Mouse (Mus musculus) lung, postnatal 36 days (tissue): ENCODE measurements around the gene Fam71f1.

ENCODE experiments used
- DNase-seq: peaks from one replicate; pipeline ENCODE4 v3.0.0; 2022; ENCODE audit warnings: mixed read lengths

Fam71f1 gene

GRCm38 (mm10) chr6:29318879-29319278 lies at the start of gene Fam71f1:
TSS of gene Fam71f1 (plus strand) at chr6:29319140.
- peak; percentile 27 for DNase-seq

- peak; percentile 79 for DNase-seq
These were observed 48.0 kb upstream of the Fam71f1 start for GRCm38 (mm10) chr6:29270961-29271360.

GRCm38 (mm10) chr6:29272312-29273072 lies 46.4 kb upstream of the Fam71f1 start, which contains the start of gene Hilpda:
TSS of gene Hilpda (plus strand) at chr6:29272488.
- peak; percentile 96 for DNase-seq

GRCm38 (mm10) chr6:29276746-29277145 lies 42.2 kb upstream of the Fam71f1 start:
- DNase-seq = no peak

GRCm38 (mm10) chr6:29278513-29279267 lies 40.2 kb upstream of the Fam71f1 start:
- peak; percentile 75 for DNase-seq

- DNase-seq = no peak
These were observed 39.6 kb upstream of the Fam71f1 start, which contains the start of gene Fam71f2 for GRCm38 (mm10) chr6:29279293-29279692. TSS of gene Fam71f2 (plus strand) at chr6:29279593.

GRCm38 (mm10) chr6:29280671-29281070 lies 38.3 kb upstream of the Fam71f1 start:
- no peak for DNase-seq

GRCm38 (mm10) chr6:29286870-29287269 lies 32.1 kb upstream of the Fam71f1 start:
- DNase-seq = no peak

- DNase-seq = no peak
These were observed 31.5 kb upstream of the Fam71f1 start for GRCm38 (mm10) chr6:29287481-29287880.

GRCm38 (mm10) chr6:29287944-29288343 lies 31.0 kb upstream of the Fam71f1 start:
- DNase-seq = no peak

GRCm38 (mm10) chr6:29288651-29289050 lies 30.3 kb upstream of the Fam71f1 start:
- no peak for DNase-seq

- no peak for DNase-seq
These were observed 19.8 kb upstream of the Fam71f1 start for GRCm38 (mm10) chr6:29299112-29299511.

GRCm38 (mm10) chr6:29303251-29303650 lies 15.7 kb upstream of the Fam71f1 start:
- no peak for DNase-seq

- DNase-seq = peak; percentile 22
These were observed 15.2 kb upstream of the Fam71f1 start for GRCm38 (mm10) chr6:29303726-29304125.

GRCm38 (mm10) chr6:29305462-29305861 lies 13.5 kb upstream of the Fam71f1 start:
- DNase-seq = no peak

- no peak for DNase-seq
These were observed 9.9 kb upstream of the Fam71f1 start for GRCm38 (mm10) chr6:29308846-29309605.

GRCm38 (mm10) chr6:29313690-29314202 lies 5.2 kb upstream of the Fam71f1 start:
- DNase-seq = no peak

GRCm38 (mm10) chr6:29317286-29317685 lies 1.7 kb upstream of the Fam71f1 start:
- DNase-seq = no peak

- no peak for DNase-seq
These were observed 999 bp upstream of the Fam71f1 start for GRCm38 (mm10) chr6:29317941-29318340.

GRCm38 (mm10) chr6:29321586-29321985 lies 2.6 kb downstream of the Fam71f1 start:
- no peak for DNase-seq

- no peak for DNase-seq
These were observed 3.2 kb downstream of the Fam71f1 start for GRCm38 (mm10) chr6:29322147-29322546.

- no peak for DNase-seq
These were observed 3.8 kb downstream of the Fam71f1 start for GRCm38 (mm10) chr6:29322735-29323134.

GRCm38 (mm10) chr6:29326961-29327360 lies 8.0 kb downstream of the Fam71f1 start:
- DNase-seq = no peak
